Mouse (Mus musculus) c-Kit-positive CD71-negative TER-119-negative erythroid progenitor cells, embryonic 14.5 days (primary cell): ENCODE data around the gene Zfp689.
A peak's percentile ranks its signal among the peaks of the same experiment; 100 is the strongest.
"Not testable (repeated sequence)": the region's sequence is repeated elsewhere in the genome, so short reads cannot be mapped to it uniquely, and the experiment has no call there.

Source experiments
- DNase-seq: peaks from one replicate; pipeline ENCODE4 v3.0.0-alpha.2; 2013; ENCODE audit warnings: low read depth

Zfp689 gene

DNA sequence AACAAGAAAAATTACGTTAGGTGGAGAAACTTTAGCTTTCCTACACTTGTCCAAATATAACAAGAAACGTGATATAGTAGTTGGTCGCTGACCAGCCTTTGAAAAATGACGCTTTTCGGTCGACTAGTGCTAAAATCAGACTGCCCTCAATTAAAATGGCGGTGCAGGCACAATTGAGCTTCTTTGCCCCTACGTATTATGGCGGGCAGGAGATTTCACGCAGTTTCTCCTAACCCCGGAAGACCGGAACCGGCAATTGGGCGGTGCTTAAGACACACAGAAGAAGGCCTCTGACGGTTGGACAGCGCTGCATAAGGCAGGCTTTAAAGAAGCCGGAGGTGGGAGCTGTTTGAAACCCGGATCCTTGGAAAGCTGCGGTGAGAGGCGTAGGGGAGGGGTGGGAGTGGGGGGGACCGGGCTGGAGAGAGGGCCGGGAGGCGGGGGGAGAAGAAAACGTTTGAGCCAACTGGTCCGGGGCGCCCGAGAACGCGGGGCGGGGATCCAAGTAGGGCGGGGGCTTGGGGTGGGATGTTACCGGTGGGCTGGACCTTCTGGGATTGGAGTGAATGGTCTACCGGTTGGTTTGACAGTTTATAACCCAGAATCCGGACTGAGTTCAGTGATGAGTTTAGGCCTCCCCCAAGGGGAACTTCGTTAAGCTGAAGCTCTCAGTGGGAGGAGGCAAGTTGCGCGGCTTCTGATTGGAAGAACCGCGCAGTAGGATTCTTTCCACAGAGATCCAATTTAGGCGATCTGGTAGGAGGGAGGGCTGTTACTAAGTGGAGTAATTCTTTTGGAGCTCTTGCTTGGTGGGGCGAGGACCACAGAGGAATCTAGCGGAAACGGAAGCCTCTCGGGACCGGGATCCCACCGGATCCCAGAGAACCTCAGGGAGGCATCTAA, 22.0 kb upstream of the Zfp689 start:
- DNase-seq: peak; percentile 95

DNA sequence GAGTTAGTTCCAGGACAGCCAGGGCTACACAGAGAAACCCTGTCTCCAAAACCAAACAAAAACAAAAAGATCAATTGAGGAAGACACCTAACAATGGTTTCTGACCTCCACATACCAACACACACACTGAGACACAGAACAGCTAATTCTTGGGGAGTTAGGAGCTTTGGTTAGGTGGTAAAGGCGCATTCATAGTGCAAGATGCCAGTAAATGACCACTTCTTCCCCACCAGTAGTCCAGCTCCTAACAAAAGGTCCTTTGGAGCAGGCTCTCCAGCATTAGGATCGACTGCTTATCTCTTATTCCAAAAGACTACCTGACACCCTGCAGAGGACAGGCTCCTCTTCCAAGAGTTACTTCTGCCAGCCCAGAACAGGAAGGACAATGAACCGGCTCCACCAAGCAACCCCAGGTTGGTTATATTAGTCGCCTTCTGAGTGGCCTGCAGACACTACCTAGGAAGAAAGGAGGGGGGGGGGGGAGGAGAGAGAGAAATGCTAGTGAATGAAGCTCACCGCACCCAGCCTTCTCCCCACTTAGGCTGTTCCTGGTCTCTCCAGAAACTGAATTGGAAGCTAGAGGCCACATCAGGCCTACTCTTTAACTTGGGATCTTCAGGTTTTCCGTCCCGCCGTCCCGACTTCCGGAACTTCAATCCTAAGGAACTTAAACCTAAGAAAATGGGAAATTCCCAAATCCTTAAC, 21.2 kb upstream of the Zfp689 start:
- no peak for DNase-seq

DNA sequence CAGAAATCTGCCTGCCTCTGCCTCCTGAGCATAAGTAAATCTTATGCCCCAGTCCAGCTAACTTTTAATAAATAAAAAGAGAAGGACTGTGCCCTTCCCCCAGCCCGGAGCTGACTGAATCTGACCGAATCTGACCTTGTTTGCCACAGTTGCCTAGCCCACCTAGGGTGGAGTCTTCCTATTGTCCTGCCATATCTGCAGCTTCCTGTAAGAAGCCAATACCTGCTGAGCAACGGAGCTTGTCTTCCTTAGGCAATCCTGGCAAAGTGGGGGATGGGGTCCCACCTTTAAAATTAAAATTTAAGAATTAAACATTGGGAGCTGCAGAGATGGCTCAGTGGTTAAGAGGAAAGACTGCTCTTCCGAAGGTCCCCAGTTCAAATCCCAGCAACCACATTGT, 17.6 kb upstream of the Zfp689 start:
- DNase-seq: no peak

DNA sequence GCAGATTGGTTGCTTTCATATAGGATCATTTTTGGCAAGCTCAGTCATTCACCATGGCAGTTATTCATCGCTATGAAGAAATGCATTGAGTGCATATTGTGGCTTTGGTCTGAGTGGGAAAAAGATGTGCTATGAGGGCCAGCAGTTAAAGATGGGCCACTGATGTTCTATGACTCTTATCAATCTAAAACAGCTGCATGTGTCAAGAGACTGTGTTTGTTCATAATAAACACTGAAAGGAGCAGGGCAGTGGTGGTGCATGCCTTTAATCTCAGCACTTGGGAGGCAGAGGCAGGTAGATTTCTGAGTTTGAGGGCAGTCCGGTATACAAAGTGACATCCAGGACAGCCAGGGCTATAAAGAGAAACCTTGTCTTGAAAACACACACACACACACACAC, 16.7 kb upstream of the Zfp689 start:
- DNase-seq: not testable (repeated sequence)

DNA sequence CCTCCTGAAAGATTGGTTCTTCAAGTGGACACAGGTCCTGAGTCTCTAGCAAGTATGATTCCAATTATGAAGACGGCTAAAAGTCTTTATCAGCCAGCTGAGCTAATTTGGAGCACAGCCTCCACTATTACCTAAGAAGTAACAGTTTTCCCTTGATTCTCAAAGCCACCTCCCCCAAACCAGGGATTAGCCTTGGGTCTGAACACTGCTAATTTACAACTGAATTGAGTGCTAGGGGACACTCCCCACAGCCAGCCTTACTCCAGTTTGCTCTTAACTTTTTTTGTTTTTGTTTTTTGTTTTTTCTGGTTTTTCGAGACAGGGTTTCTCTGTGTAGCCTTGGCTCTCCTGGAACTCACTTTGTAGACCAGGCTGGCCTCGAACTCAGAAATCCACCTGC, 16.2 kb upstream of the Zfp689 start:
- DNase-seq: no peak

DNA sequence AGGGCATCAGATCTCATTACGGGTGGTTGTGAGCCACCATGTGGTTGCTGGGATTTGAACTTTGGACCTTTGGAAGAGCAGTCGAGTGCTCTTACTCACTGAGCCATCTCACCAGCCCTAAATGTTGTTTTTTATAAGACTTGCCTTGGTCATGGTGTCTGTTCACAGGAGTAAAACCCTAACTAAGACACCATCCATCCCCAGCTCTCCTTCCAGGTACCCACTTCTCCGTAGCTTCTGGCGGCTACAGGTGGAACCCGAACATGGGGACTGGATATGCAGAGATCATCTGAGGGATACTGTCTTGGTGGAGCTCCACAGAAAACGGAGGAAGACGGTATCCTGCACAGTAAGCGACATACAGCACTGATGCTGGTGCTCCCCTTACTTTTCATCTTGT, 10.4 kb upstream of the Zfp689 start, which contains the start of gene Prr14:
TSS of gene Prr14 (plus strand) at position 301 of the 400 bp plus-strand sequence.
- not testable (repeated sequence) for DNase-seq

DNA sequence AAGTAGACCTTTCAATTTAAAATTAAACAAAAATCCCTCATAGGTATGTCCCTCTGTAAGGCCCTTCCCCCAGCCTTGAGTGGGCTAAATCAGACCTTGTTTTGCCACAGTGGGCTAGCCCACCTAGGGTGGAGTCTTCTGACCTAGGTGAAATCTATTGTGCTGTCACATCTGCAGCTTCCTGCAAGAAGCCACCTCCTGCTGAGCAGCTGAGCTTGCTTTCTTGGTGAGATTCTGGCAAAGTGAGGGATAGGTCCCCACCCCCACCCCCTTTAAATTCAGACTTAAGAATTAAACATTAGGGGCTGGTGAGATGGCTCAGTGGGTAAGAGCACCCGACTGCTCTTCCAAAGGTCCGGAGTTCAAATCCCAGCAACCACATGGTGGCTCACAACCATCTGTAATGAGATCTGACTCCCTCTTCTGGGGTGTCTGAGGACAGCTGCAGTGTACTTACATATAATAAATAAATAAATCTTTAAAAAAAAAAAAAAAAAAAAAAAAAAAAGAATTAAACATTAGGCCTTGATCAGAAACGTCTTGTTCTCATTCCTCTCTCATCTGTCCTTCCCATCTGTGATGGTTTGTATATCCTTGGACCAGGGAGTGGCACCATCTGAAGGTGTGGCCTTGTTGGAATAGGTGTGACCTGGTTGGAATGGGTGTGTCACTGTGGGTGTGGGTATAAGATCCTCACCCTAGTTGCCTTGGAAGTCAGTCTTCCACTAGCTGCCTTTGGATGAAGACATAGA, 9.6 kb upstream of the Zfp689 start:
- not testable (repeated sequence) for DNase-seq

DNA sequence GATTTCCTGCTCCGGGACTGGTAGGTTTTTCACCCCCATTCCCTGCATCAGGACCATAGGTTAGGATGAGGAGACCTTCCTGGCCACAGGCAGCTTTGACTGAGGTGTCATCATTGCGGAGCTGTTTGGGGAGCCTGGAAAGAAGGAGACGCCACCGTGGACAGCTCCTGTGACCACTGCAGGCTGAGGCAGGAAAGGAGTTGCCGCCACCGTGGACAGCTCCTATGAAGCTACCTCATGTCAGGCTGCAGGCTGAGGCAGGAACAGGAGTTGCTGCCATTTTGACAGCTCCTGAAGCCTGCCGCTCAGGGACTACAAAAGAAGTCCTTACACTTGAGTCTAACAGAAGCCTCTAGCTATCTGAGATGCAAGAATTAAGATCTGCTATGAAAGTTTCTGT, 5.9 kb upstream of the Zfp689 start:
- DNase-seq: no peak

DNA sequence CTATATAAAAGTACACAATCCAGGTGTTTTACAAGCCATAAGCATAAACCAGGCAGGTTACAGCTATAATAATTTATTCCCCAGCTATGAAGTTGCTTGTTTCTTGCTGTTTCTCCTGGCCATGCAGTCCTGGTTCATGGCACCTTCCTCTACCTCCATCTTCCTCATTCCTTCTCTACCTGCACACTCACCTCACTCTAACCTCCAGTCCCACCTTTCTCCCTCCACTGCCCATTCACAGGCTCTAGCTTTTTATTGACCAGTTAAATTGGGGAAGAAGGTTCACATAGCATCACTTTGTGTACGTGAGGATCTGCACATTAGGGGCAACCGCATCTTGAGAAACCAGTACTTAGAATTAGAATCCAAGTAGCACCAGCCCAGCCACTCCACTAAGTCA, 4.1 kb upstream of the Zfp689 start:
- no peak for DNase-seq

DNA sequence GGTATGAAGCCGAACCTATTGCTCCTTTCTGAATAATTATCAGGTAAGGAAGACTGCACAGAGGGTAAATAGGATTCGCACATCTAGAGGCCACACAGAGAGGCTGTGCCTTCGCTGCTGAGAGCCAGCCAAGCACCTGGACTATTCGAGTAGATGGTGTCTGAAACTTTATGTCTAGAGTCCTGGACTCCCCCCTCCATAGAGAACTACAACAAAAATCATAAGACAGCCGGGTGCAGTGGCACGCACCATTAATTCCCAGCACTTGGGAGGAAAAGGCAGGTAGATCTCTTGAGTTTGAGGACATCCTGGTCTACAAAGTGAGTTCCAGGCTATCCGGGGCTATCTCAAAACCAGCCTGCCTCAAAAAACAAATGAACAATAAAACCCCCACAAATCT, 1.0 kb upstream of the Zfp689 start:
- DNase-seq: no peak

DNA sequence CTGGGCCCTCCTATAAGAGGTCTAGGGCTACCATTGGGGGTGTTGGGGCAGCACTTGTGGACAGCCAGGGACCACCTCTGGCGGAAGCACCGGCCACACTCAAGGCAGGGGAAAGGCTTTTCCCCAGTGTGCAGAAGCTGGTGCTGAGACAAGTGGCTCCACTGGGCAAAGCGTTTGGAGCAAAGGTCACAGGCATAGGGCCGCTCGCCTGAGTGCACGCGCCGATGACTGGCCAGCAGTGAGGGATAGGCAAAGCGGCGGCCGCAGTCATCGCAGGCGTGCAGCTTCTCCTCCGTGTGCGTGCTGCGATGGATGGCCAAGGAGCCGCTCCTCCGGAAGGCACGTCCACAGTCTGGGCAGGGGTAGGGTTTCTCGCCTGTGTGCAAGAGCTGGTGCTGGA, 5.0 kb downstream of the Zfp689 start:
- DNase-seq: no peak

DNA sequence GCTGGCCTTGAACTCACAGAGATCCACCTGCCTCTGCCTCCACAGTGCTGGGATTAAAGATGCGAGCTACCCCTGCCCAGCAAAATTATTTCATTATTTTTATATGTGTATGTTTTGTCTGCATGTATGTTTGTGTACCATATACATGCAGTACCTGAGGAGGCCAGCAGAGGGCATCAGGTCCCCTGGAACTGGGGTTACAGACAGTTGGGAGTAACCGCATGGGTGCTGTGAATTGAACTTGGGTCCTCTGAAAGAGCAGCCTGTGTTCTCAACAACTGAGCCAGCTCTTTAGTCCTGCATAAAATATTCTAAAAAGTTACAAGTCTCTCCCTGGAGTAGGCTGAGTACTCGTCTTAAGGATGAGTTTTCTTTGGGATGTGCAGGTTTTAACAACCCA, 11.2 kb downstream of the Zfp689 start:
- no peak for DNase-seq

DNA sequence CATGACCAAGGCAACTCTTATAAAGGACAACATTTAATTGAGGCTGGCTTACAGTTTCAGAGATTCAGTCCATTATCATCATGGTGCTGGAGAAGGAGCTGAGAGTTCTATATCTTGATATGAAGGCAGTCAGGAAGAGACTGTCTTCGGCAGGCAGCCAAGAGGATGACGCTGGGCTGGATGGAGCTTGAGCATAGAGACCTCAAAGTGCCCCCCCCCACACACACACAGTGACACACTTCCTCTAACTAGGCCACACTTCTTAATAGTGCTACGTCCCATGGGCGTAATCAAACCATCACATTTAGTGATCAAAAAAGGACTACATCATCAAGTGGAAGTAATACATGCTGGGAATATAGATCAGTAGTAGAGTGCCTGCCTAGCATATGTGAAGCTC, 13.8 kb downstream of the Zfp689 start:
- no peak for DNase-seq

DNA sequence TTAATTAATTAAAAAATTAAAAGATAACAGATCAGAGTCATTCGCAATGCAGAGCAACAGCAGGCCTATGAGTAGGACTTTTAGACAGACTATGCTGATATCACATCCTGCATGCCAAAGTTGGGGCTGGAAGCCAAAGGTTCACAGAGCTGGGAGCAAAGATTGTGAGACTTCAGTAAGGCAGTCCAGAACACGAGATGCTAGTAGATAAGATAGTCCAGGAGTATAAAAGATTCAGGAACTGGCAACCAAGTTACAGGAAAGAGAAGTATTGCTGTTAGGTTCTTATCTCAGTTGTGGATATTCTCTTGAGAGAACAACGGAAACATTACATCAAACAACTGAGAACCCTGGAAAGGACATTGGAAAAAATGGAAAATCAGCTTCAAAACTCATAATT, 22.6 kb downstream of the Zfp689 start:
- no peak for DNase-seq

DNA sequence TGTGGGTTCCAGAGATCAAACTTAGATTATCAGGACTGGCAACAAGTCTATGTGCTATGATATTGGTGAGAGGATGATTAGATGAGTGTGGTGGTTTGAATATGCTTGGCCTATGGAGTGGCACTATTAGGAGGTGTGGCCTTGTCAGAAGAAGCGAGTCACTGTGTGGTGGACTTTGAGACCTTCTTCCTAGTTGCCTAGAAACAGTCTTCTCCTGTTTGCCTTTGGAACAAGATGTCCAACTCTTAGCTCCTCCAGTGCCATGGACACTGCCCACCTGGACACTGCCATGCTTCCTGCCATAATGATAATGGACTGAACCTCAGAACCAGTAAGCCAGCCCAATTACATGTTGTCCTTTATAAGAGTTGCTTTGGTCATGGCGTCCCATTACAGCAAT, 23.0 kb downstream of the Zfp689 start:
- DNase-seq: no peak

DNA sequence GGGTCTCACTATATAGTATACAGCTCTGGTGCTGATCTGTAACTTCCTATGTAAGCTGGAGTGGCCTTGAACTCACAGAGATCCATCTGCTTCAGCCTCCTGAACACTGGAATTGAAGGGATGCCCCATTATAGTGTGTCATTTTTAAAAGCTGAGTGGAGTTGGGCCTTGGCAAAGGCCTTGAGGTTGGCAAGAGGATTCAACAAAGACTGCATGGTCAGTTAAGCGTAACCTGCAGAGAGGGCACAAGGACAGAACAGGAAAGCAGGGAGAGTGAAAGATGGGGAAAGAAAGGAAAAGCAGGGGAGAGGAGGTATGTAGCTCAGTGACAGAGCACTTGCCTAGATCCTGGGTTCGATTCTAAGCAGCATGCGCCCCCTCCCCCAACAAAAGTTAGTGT, 23.7 kb downstream of the Zfp689 start:
- DNase-seq: no peak

DNA sequence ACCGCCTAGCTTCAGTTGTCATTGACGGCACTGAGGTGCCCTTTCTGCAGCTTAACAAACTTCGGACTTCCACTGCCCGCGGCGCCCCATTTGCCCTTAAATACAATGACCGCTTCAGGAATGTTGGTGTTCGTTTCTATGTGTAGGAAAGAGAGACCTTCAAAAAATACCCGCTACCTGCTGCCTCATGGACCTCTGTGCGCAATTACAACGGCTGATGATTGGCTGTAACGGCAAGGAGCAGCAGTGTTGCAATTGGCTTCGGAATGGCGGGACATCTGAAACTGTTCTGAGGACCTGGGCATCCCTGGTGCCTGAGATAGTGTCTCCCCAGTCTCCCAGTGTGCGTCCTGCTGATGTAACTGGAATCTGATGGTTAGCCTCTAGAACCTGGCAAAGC, 26.7 kb downstream of the Zfp689 start:
- no peak for DNase-seq

DNA sequence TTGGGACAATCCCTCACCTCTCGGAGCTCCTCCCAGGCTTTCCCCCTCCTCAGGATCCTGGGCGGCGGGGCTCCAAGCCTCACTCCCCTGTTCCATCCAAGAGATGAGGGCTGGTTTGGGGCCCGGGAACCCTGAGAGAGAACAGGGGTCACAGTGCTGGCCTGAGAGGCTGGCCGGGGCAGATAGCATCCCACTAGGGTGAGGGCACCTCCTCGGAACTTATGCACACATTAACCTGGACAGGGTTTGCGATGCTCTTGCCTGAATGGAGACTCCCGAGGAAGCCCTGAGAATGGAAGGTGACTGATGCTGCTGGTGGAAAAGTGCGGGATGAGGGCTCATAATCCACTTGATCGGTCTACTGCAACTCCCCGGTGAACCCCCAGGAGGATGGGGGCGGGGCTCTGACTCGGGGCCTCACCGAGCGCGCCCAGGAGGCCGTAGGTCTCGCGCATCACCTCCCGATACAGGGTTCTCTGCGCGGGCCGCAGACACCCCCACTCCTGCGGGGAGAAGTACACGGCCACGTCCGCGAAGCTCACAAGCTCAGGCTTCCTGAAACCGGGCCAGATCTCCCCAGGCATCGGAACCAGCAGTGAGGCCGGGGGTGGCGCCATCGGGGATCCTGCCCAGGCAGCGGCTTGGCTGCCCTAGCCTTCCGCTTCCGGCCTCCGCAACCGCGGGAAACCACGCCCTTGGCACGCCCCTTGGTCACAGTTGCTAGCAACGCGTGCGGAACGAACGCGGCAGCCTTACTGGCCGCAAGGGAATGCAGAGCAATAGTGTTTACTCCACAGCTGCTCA, 27.4 kb downstream of the Zfp689 start, which contains the start of gene Zfp688:
TSS of gene Zfp688 (minus strand) at position 681 of the 804 bp plus-strand sequence.
- DNase-seq: peak; percentile 88

DNA sequence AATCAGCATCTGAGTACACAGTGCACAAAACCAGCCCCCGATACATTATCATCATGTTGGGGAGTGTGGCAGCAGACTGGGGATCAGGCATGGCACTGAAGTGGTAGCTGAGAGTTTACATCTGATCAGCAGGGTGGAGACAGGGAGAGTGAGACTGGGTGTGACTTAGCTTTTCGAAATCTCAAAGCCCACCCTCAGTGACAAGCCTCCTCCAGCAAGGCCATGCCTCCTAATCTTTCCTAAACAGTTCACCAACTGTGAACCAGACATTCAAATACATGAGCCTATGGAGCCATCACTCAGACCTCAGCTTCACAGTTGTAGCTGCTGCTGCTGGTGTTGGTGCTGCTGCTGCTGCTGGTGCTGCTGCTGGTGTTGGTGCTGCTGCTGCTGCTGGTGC, 37.5 kb downstream of the Zfp689 start:
- DNase-seq: no peak

DNA sequence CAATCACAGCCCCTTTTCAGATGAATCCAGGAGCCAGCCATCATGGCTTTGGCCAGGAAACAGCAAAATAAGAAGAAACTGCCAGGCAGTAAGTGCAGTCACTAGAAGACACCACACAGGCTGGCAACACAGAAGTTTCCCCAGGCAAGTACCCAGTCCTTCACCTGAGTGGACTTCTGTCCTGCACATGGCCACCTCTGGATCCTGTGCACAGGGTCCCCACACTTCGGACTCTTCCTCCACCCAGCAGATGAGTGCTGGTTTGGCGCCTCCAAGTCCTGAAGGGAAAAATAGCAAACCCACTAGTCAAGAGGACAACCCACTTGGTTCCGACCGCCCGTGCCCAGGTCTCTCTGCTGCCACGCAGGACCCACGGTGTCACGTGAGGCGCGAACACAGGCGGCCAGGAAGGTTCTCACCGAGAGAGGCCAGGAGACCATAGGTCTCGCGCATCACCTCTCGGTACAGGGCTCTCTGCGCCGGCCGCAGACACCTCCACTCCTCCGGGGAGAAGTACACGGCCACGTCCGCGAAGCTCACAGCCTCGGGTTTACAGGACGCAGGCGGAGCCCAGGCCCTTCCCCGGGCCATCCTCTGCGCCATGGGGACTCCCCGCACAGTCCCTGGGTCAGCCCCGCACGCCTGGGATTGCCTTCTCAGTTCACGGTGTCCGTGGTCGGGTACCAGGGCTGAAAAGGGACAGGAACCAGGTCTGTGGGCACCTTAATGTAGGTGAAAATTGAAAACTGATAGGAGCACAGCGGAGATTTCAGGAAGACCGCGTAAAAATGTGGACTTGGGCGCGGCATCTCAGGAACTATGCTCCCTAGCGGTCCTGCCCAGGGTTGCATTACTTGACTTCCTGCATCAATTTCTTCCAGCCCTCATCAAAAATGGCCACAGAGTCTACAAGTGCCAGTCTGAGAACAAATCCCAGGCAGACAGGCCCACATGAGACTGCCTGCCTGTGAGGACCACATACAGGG, 42.7 kb downstream of the Zfp689 start, which contains the start of gene Zfp764:
TSS of gene Zfp764 (minus strand) at position 821 of the 986 bp plus-strand sequence.
- peak; percentile 87 for DNase-seq
